Mouse (Mus musculus): ENCODE measurements around the gene Plekha8. TPM values are rescaled to one million over a fixed set of nuclear protein-coding genes. Genes with fewer than 3 reads are reported as not detected.

The Plekha8 gene
- polyA plus RNA-seq, 1 experiment from 2014 or later, result 4.7 TPM

DNA sequence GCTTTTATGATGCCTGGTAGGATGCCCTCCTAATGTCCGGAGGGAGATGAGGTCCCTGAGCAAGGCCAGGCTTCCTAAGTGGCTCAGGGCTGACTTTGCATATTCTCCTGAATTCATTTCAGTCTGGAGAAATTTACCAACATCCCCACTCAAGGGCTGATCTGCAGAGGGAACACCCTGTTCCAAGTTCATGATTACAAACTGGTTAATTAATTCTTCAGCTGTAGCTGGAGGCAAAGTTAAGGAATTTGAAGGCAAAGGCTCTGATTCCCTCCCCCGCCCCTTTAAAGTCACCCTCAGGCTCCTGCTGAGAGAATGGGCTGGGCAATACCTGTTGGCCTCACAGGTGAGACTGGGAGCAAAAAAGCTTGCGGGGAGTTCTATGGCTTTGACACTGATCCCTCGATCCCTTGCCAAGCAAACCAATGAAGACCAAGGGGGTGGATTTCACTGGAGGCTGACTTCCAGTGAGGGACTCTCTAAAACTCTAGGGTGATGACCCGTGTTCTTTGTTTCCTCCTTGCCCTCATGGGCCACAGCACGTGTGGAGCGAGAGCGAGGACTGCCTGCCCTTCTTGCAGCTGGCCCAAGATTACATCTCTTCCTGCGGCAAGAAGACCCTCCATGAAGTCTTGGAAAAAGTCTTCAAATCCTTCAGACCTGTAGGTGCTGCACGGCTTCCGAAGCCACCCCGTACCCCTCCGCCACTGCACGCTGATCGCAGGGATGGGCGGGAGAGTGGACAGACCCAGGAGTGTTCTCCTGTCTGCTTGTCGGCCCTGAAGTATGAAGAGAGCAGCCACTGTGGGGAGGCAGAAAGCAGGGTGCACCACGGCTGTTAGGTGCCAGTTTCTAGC lies 93.8 kb downstream of the Plekha8 start:
- ATAC-seq (no peak), DNase-seq (ENCODE audit: low spot score) (peak; percentile 17)
- no peaks in the 10 kb centered on the region for H3K36me3 ChIP-seq (ENCODE audit: insufficient read depth, low read length)
- H3K9me3 ChIP-seq (ENCODE audit: low read length), result no peaks in the 10 kb centered on the region
- 76% methylated on average over 18 of the region's 18 CpGs for WGBS
- H3K4me3 ChIP-seq (ENCODE audit: low read depth, low read length), result no peak overlapping the region
- no peaks in the 10 kb centered on the region for H3K27me3 ChIP-seq (replicated peaks; ENCODE audit: insufficient read depth, low read length)
- TF ChIP-seq EP300 (IDR thresholded peaks at IDR 0.05) (no peak), CTCF (IDR thresholded peaks at IDR 0.05) (no peak)
- no peak overlapping the region for H3K27ac ChIP-seq (ENCODE audit: low read length)
- no peaks in the 10 kb centered on the region for H3K4me1 ChIP-seq (ENCODE audit: insufficient read depth, low read depth, low read length)
- no peak overlapping the region for H3K9ac ChIP-seq (replicated peaks; ENCODE audit: low read depth)
- H3K4me2 ChIP-seq (replicated peaks; ENCODE audit: low read depth, low read length), result no peak overlapping the region

DNA sequence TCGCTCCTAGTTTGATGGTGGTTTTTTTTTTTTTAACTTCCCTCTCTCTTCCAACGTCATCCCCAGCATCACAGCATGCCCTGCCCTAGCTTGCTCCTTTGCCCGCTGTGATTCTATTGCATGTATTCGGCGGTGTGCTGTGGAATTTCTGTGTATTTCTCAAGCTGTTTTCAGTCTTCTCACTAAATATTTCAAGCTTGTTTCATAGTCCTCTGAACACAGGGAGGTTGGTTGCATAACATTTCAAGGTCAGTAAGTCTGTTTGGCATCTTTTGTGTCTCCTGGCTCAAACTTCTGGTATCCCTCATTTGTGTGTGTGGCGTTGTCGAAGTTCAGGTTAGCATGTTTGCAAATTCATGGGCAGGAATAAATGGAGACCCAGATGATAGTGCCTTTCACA lies 94.8 kb downstream of the Plekha8 start:
- Histone ChIP-seq H3K36me3 (ENCODE audit: insufficient read depth, low read length) (no peaks in the 10 kb centered on the region), H3K9ac (replicated peaks; ENCODE audit: low read depth) (no peak overlapping the region), H3K27ac (ENCODE audit: low read length) (no peak overlapping the region), H3K4me1 (ENCODE audit: insufficient read depth, low read depth, low read length) (no peaks in the 10 kb centered on the region), H3K9me3 (ENCODE audit: low read length) (no peaks in the 10 kb centered on the region), H3K4me2 (replicated peaks; ENCODE audit: low read depth, low read length) (no peak overlapping the region), H3K27me3 (replicated peaks; ENCODE audit: insufficient read depth, low read length) (no peaks in the 10 kb centered on the region), H3K4me3 (ENCODE audit: low read depth, low read length) (no peak overlapping the region)
- DNase-seq (ENCODE audit: low spot score), result no peak
- TF ChIP-seq CTCF (IDR thresholded peaks at IDR 0.05) (no peak), EP300 (IDR thresholded peaks at IDR 0.05) (no peak)
- ATAC-seq, result no peak
- WGBS, result 75% methylated on average over 7 of the region's 7 CpGs

DNA sequence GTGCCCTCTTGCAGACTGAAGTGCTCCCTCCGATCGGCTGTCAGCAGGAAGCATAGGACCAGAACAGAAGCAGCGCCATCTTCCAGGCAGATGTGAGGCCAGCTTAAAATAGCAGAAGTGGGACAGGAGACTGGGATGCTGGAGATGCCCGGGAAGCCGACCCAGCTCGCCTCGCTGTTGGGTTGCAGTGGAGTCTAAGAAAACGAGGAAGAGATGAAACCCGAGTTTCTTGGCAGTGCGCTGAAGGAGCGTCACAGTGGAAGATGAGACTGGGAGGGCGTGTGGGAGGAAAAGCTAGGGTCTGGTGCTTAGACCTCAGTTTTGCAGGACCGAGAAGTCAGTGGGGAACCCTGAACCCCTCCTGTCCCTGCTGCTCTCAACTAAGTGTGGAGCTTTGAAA lies 95.9 kb downstream of the Plekha8 start:
- 77% methylated on average over 13 of the region's 13 CpGs for WGBS
- ATAC-seq (no peak), DNase-seq (ENCODE audit: low spot score) (no peak)
- TF ChIP-seq EP300 (IDR thresholded peaks at IDR 0.05), result no peak
- no peak for TF ChIP-seq CTCF (IDR thresholded peaks at IDR 0.05)
- H3K36me3 ChIP-seq (ENCODE audit: insufficient read depth, low read length), result no peaks in the 10 kb centered on the region
- no peak overlapping the region for H3K4me2 ChIP-seq (replicated peaks; ENCODE audit: low read depth, low read length)
- H3K4me3 ChIP-seq (ENCODE audit: low read depth, low read length), result no peak overlapping the region
- no peaks in the 10 kb centered on the region for H3K9me3 ChIP-seq (ENCODE audit: low read length)
- no peaks in the 10 kb centered on the region for H3K27me3 ChIP-seq (replicated peaks; ENCODE audit: insufficient read depth, low read length)
- H3K4me1 ChIP-seq (ENCODE audit: insufficient read depth, low read depth, low read length), result no peaks in the 10 kb centered on the region
- no peak overlapping the region for H3K27ac ChIP-seq (ENCODE audit: low read length)
- no peak overlapping the region for H3K9ac ChIP-seq (replicated peaks; ENCODE audit: low read depth)

DNA sequence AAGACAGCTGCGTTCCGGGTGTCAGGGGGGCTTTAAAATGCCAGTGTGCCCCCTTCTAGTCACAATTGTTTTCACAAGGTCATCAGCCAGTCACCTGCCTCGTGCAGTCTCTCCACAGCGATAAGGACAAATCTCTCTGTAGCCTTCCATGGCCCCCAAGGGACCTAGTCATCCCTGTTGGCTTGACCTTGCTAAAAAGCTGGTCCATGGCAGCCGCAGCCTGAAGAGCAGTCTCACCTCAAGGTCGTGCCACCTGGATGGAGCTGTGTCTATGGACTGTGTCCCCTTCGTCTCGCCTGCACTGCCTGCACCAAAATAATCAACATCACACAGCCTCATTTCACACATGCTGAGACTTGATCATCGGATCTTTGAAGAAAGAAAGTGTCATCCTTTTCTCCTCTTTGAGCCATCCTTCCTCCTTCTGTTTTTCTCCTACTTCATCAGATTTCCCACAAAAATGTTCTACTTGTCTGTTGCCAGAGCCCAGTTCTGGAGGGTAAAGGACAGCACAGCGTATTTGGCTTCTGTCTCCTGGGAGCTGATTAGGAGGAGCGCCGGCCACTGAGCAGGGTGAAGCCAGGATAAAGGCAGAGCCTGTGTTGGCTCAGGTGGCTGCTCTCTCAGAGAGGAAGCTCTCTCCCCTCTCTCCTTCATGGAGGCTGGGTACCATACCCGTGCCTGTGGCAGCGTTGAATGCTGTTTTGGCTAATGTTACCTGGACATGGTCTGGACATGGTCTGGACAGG lies 96.6 kb downstream of the Plekha8 start:
- H3K27me3 ChIP-seq (replicated peaks; ENCODE audit: insufficient read depth, low read length), result no peaks in the 10 kb centered on the region
- no peak overlapping the region for H3K27ac ChIP-seq (ENCODE audit: low read length)
- H3K9ac ChIP-seq (replicated peaks; ENCODE audit: low read depth), result no peak overlapping the region
- H3K9me3 ChIP-seq (ENCODE audit: low read length), result no peaks in the 10 kb centered on the region
- WGBS, result 65% methylated on average over 14 of the region's 14 CpGs
- no peak for ATAC-seq
- H3K4me2 ChIP-seq (replicated peaks; ENCODE audit: low read depth, low read length), result no peak overlapping the region
- H3K4me3 ChIP-seq (ENCODE audit: low read depth, low read length), result no peak overlapping the region
- TF ChIP-seq CTCF (IDR thresholded peaks at IDR 0.05) (no peak), EP300 (IDR thresholded peaks at IDR 0.05) (no peak)
- no peak for DNase-seq (ENCODE audit: low spot score)
- H3K4me1 ChIP-seq (ENCODE audit: insufficient read depth, low read depth, low read length), result no peaks in the 10 kb centered on the region
- H3K36me3 ChIP-seq (ENCODE audit: insufficient read depth, low read length), result no peaks in the 10 kb centered on the region

DNA sequence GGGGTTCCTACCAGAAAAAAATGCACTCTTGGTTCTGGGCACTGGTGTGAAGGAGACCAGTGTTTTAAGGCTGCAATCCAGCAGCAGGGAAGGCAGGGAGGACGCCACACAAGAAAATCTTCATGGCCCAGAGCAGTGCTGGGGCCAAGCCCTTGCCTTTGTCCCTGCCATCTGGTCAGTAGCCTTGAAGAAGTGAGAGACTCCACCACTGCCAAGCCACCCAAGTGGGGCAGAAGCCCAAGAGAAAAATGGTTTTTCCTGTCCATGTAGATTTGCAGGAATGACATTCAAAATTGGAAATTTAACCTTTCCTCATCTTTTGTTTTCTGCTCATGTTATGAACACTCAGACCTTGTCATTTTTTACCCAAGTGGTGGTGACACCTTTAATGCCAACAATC lies 97.3 kb downstream of the Plekha8 start:
- H3K27ac ChIP-seq (ENCODE audit: low read length), result no peak overlapping the region
- WGBS, result 73% methylated on average over 1 of the region's 1 CpGs

DNA sequence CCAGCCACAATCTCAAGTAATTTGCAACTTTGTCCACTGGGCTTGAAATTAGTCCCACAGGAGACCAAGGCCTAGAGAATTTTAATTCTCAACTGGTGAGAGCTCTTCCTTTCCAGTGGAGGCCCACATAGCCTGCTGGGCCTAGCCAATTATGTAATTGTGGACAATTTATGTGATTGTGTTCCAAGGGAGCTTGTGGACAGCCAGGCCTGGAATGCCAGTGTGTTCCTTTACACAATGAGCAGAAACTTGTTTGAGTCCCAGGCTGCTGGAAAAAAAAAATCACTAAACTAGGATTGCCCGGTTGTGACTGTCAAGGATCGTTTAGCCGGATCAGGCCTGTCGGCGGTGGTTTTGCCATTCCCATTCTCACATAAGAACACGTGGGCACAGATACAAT lies 98.4 kb downstream of the Plekha8 start:
- Histone ChIP-seq H3K9ac (replicated peaks; ENCODE audit: low read depth) (no peak overlapping the region), H3K4me1 (ENCODE audit: insufficient read depth, low read depth, low read length) (no peaks in the 10 kb centered on the region), H3K4me3 (ENCODE audit: low read depth, low read length) (no peak overlapping the region), H3K4me2 (replicated peaks; ENCODE audit: low read depth, low read length) (no peak overlapping the region), H3K27me3 (replicated peaks; ENCODE audit: insufficient read depth, low read length) (no peaks in the 10 kb centered on the region), H3K27ac (ENCODE audit: low read length) (no peak overlapping the region), H3K36me3 (ENCODE audit: insufficient read depth, low read length) (no peaks in the 10 kb centered on the region), H3K9me3 (ENCODE audit: low read length) (no peaks in the 10 kb centered on the region)
- TF ChIP-seq EP300 (IDR thresholded peaks at IDR 0.05), result no peak
- no peak for TF ChIP-seq CTCF (IDR thresholded peaks at IDR 0.05)
- DNase-seq (ENCODE audit: low spot score) (no peak), ATAC-seq (no peak)
- WGBS, result 91% methylated on average over 6 of the region's 6 CpGs

More for the DNA sequence above, 97.3 kb downstream of the Plekha8 start:
- no peaks in the 10 kb centered on the region for H3K4me1 ChIP-seq (ENCODE audit: insufficient read depth, low read depth, low read length)
- H3K4me2 ChIP-seq (replicated peaks; ENCODE audit: low read depth, low read length), result no peak overlapping the region
- no peak for TF ChIP-seq CTCF (IDR thresholded peaks at IDR 0.05)
- no peak for TF ChIP-seq EP300 (IDR thresholded peaks at IDR 0.05)
- ATAC-seq (no peak), DNase-seq (ENCODE audit: low spot score) (no peak)
- H3K4me3 ChIP-seq (ENCODE audit: low read depth, low read length), result no peak overlapping the region
- no peaks in the 10 kb centered on the region for H3K36me3 ChIP-seq (ENCODE audit: insufficient read depth, low read length)
- H3K9ac ChIP-seq (replicated peaks; ENCODE audit: low read depth), result no peak overlapping the region
- H3K9me3 ChIP-seq (ENCODE audit: low read length), result no peaks in the 10 kb centered on the region
- no peaks in the 10 kb centered on the region for H3K27me3 ChIP-seq (replicated peaks; ENCODE audit: insufficient read depth, low read length)

Other genes with a start within 250 kb of the Plekha8 start
- 2.7 and 3.7 TPM in 2 replicates for gene Wipf3, start 165.5 kb upstream of the Plekha8 start, polyA plus RNA-seq (2015; fragmentation: Nextera tagmentation; extraction: Ambion mirVana)
- gene Scrn1, start 28.6 kb upstream of the Plekha8 start, polyA plus RNA-seq (2015; fragmentation: Nextera tagmentation; extraction: Ambion mirVana), result 2.8 TPM in 2 replicates
- gene Fkbp14, start 2.2 kb downstream of the Plekha8 start, polyA plus RNA-seq (2015; fragmentation: Nextera tagmentation; extraction: Ambion mirVana), result 13.6 and 16.1 TPM in 2 replicates
- gene Mturn, start 86.5 kb downstream of the Plekha8 start, polyA plus RNA-seq (2015; fragmentation: Nextera tagmentation; extraction: Ambion mirVana), result 6.1 and 8.8 TPM in 2 replicates
- gene Znrf2, start 221.8 kb downstream of the Plekha8 start, polyA plus RNA-seq (2015; fragmentation: Nextera tagmentation; extraction: Ambion mirVana), result 4.6 and 5.7 TPM in 2 replicates

Data from lung, postnatal 0 days (tissue).